Mouse (Mus musculus): Measurements from ENCODE around the gene Tmem63b. TPM values are rescaled to one million over a fixed set of nuclear protein-coding genes. Genes with fewer than 3 reads are reported as not detected.

Tmem63b gene
- total RNA-seq (2021), result 45.4 and 48.1 TPM in 2 replicates
- long read RNA-seq, experiment 1, transcript Tmem63b-201 (24 exons, 3,284 nt), result major isoform, 18 of 30 reads
- long read RNA-seq, experiment 1, partial matches to known transcripts, result 4 of 30 reads
- long read RNA-seq, experiment 1, other reads (novel, unspliced or antisense), result 8 of 30 reads
- long read RNA-seq, experiment 2, transcript Tmem63b-201 (24 exons, 3,284 nt), result major isoform, 9 of 18 reads
- long read RNA-seq, experiment 2, partial matches to known transcripts, result 3 of 18 reads
- long read RNA-seq, experiment 2, other reads (novel, unspliced or antisense), result 6 of 18 reads

DNA sequence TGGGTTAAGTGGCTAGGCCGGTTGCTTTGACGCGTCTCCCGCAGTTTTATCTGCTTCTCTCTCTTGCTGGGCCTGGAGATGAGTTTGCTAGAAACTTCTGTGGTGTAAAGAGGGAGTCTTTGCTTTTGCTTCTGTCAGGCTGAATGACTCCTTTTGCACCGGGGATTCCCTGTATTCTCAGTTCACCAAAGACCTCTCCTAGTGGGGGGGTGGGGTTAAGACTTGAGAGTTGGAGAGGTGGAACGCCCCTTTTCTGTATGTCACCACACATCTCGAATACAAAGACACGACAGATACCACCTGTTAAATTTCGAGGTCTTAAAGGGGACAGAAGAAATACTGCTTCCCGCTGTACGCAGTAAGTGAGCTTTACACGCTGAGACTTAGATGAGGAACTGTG lies at the start of gene Tmem63b:
Gene Tmem63b, minus strand, starts transcription at position 190 of the 400 bp plus-strand sequence.
- DNase-seq, result peak; percentile 40

GRCm38 (mm10) chr17:45735382-45736310 lies 48.9 kb upstream of the Tmem63b start:
- peak; percentile 92 for DNase-seq

DNA sequence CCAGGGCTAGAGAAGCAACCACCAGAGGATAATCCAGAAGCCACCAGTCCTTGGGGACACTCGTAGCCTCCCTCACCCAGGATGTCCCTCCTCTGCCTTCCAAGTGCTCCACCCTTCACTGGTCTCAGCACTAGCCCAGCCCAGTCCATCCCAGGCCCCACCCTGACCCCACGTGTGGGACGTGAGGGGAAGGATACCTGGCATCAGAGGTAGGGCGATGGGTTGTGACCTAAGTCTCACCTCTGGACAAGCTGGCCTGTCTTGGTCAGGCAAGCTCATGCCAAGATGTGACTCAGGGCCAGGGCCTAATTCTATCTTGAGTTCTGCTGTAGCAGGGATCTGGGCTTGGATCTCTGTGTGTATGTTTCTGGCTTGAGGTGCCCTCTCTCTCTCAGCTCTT lies 48.2 kb upstream of the Tmem63b start:
- peak; percentile 56 for DNase-seq

GRCm38 (mm10) chr17:45734333-45734732 lies 47.6 kb upstream of the Tmem63b start:
- DNase-seq, result no peak

GRCm38 (mm10) chr17:45733735-45734301 lies 47.1 kb upstream of the Tmem63b start, which contains the start of gene 1600014C23Rik:
TSS of gene 1600014C23Rik (minus strand) at chr17:45733844.
- DNase-seq, result peak; percentile 81

- DNase-seq, result no peak
Observed at GRCm38 (mm10) chr17:45733038-45733734, 46.5 kb upstream of the Tmem63b start.

DNA sequence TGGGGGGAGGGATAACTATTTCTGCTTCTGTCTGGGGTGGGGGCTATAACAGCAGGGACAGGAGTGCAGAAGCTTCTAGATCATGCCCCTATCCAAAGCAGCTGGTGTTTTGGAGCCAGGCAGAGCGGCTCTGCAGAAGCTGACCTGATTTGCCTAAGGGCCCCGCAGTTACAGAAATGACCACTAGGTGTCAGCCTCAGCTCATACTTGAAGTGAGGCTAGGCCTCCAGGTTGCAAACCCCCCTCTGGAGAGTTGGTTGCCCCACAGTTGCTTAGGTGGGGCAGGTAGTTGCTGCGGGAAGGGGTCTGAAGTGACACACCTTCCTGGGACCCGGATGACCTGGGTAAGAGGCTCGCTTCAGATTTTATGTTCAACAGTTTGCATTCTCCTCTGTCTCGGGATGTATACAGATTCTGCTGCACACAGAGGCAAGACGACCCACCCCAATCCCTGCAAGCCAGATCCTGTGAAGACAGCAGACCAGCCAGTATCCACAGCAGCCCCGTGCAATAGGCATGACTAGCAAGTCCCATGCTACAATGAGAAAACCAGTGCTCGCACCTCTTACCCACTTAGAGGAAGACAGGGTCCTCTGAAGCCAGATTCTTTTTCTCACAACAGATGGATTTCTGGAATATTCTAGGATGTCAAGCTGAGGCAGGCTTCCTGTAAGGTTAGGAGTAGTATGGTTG lies 44.6 kb upstream of the Tmem63b start:
- peak; percentile 90 for DNase-seq

DNA sequence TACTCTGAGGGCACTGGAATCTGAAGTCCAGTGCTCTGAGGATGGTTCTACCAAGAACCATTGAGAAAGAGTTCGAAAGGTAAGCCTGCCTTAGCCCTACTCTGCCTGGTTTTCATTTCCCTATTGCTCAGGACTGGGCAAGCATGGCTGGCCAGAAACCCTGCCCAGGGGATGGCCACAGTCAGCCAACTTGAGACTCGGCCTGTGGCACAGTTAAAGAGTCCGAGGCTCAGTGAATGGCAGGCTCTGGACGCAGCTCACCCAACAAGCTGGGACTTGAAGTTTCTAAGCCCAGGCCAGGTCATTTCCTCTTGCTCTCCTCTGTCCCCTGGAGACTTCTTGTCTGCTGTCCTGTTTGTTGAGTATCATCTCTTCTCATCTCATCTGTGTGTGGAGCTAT lies 44.0 kb upstream of the Tmem63b start:
- no peak for DNase-seq

DNA sequence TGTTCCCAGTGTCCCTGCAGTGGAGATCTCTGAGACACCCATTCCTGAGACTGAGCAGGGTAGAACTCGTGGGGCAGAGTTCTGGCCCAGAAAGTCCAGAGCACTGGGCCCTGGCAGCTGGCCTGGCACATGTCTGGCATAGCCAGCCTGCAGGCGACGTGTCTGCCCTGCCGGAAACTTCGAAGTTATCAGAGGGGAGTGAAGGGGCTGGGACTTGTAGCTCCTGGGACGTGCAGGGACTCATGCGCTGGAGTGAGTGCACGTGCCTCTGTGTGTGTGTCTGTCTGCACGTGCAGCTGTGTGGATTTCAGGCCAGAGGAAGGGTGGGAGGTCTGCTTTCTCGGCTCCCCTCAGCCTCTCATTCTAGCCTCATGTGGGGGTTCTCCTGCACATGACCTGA lies 42.7 kb upstream of the Tmem63b start:
- DNase-seq, result no peak

- no peak for DNase-seq
Observed at GRCm38 (mm10) chr17:45727983-45728723, 41.4 kb upstream of the Tmem63b start.

GRCm38 (mm10) chr17:45727481-45727880 lies 40.8 kb upstream of the Tmem63b start:
- DNase-seq, result no peak

DNA sequence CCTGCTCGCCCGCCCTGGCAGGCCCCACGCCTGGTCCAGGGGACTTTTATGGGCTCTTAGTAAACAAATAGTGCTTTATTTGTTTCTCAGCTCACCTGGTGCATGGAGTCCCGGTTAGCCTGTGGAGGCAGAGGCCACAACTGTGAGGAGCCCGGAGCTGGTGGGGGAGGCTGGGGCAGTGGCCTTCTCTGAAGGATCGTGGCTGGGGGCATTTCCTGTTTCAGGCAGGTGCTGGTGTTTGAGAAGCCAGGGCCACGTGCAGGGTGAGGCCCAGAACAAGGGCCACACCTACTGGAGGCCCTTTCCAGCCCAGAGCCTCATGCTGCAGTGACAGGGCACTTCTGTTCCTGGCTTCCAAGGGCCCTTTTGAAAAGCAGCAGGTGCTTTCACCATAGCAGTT lies 39.5 kb upstream of the Tmem63b start:
- DNase-seq, result no peak

- no peak for DNase-seq
Observed at GRCm38 (mm10) chr17:45724574-45724921, 37.8 kb upstream of the Tmem63b start.

GRCm38 (mm10) chr17:45723732-45724573 lies 37.2 kb upstream of the Tmem63b start:
- peak; percentile 86 for DNase-seq

DNA sequence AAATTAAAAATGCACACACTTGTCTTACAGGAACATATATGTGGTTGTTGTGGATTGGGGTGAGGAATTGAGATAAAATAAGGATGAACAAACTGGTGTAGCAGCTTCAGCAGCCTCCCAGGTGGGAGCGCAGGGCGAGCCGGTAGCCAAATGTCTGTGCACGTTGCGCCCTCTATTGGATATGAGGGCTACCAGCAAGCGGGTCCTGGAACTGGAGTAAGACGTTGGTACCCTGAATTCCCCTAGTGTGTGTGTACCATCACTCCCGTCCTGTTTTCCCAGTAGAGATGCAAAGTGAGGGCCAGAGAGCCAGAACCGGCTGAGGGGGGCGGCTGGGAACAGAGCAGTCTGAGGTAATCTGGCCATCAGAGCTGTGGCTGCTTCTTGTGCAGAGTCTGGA lies 31.6 kb upstream of the Tmem63b start:
- peak; percentile 84 for DNase-seq

- no peak for DNase-seq
Observed at GRCm38 (mm10) chr17:45711525-45711924, 24.8 kb upstream of the Tmem63b start.

- DNase-seq, result no peak
Observed at GRCm38 (mm10) chr17:45710407-45710806, 23.7 kb upstream of the Tmem63b start.

GRCm38 (mm10) chr17:45709829-45710228 lies 23.1 kb upstream of the Tmem63b start:
- no peak for DNase-seq

GRCm38 (mm10) chr17:45708179-45708578 lies 21.5 kb upstream of the Tmem63b start:
- no peak for DNase-seq

DNA sequence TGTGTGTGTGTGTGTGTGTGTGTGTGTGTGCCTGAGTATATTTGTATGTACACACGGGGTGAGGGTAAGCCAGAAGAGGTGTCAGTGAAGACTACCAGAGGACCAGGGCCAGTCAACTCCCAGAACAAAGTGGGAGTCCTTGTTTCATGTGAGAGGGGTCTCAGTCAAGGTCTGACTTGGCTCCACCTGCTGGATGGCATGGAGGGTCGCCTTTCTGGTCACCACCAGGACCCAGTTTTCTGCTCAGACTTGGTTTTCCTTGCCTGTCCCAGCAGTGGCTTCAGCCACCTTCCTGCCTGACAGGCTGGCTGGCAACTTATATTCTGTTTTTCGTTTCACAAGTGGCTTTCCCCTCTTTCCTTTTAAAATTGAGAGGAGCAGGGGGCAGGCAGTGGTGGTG lies 20.7 kb upstream of the Tmem63b start:
- no peak for DNase-seq

Measured in adrenal gland, postnatal 14 days (tissue).